ENCODE assay signal across 8 mouse cellular contexts in the genomic region with DNA sequence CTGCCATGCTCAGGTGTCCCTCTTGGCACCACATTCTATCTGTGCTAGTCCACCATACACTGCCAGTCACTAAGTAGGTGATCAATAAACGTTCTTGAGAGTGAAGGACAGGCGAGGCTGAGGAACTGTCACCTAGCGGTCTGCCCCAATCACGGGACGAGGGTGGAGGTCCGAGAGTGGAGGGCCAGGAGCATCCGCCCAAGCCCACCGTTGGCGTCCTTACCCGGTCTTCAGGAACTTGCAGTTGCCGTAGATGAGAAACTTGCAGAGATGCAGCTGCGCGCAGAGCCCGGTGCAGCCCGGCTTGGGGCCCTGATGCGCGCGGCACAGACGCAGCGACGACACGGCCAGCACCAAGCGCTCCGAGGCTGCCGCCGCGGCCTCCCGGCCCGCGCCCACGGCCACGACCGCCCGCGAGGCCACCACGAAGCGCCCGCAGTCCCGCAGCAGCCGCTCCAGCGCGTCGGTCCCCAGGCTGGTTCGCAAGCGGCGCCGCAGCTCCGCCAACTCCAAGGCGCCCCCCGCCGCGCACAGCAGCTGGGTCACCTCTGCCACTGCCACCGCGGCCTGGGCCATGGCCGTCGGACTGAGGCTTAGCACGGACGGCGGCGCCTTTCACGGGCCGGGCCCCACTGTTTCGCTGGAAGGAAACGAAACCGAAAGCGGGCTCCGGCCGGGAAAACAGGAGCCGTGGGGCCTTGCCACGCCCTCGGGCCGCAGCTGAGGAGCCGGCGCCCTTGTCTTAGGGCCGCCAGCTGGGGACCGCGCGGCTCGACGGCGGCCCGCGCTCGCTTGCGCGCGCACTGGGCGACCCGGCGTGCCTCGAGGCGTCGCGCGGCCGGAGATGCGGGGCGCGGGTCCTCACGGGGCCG. TPM values are rescaled to one million over a fixed set of nuclear protein-coding genes. Genes with fewer than 3 reads are reported as not detected.
A peak's percentile ranks its signal among the peaks of the same experiment; 100 is the strongest.
DNase-seq lines count a peak whose midpoint lies in the region; ATAC-seq lines count a peak whose summit lies in the region.

A gene (minus strand): TSS at position 766 of the 872 bp plus-strand sequence.

- peak within 1 kb of the TSS; percentile 68 for H3K9ac ChIP-seq in heart, embryonic 15.5 days
- H3K9ac ChIP-seq in liver, embryonic 16.5 days (ENCODE audit: low read depth, low read length): peak within 1 kb of the TSS; percentile 75
- peak within 1 kb of the TSS; percentile 63 for H3K9ac ChIP-seq in neural tube, embryonic 11.5 days (ENCODE audit: low read length)
- peak within 1 kb of the TSS; percentile 76 for H3K9ac ChIP-seq in stomach, embryonic 16.5 days (ENCODE audit: low read length)

- H3K4me2 ChIP-seq in heart, embryonic 15.5 days: peak within 1 kb of the TSS; percentile 74
- H3K4me2 ChIP-seq in liver, embryonic 16.5 days (ENCODE audit: low read depth, low read length): peak within 1 kb of the TSS; percentile 82
- peak within 1 kb of the TSS; percentile 56 for H3K4me2 ChIP-seq in neural tube, embryonic 11.5 days (ENCODE audit: low read depth)
- H3K4me2 ChIP-seq in stomach, embryonic 16.5 days (ENCODE audit: low read depth, low read length): peak within 1 kb of the TSS; percentile 71

- H3K27ac ChIP-seq in forebrain, embryonic 10.5 days: peak within 1 kb of the TSS; percentile 79
- H3K27ac ChIP-seq in heart, embryonic 15.5 days: peak within 1 kb of the TSS; percentile 54
- H3K27ac ChIP-seq in liver, embryonic 16.5 days (ENCODE audit: low read length): peak within 1 kb of the TSS; percentile 62
- no peak within 1 kb of the TSS for H3K27ac ChIP-seq in neural tube, embryonic 11.5 days (ENCODE audit: low read depth, low read length)
- peak within 1 kb of the TSS; percentile 60 for H3K27ac ChIP-seq in stomach, embryonic 16.5 days (ENCODE audit: low read length)

- peak; percentile 37 to 50 for DNase-seq in CD8-positive naive resting alpha-beta T cell, adult 2 months (ENCODE audit: low read depth in 2 of 2, low spot score in 2 of 2)
- DNase-seq in c-Kit-negative CD71-positive TER-119-positive erythroid progenitor cells, embryonic 14.5 days (ENCODE audit: low read depth, low spot score): peak; percentile 31
- DNase-seq in forebrain, embryonic 10.5 days (ENCODE audit: extremely low spot score, low spot score): peak; percentile 44
- peak; percentile 90 for DNase-seq in kidney, postnatal 14 days
- peak; percentile 75 for DNase-seq in neural tube, embryonic 11.5 days (ENCODE audit: low spot score)

- peaks cover 62% of the 10 kb centered on the region for H3K27me3 ChIP-seq in forebrain, embryonic 10.5 days (ENCODE audit: poor library complexity, severe bottlenecking)
- no peaks in the 10 kb centered on the region for H3K27me3 ChIP-seq in heart, embryonic 15.5 days
- H3K27me3 ChIP-seq in liver, embryonic 16.5 days (ENCODE audit: control insufficient read depth, insufficient read depth, low read depth, low read length): peaks cover 45% of the 10 kb centered on the region
- H3K27me3 ChIP-seq in neural tube, embryonic 11.5 days (ENCODE audit: control insufficient read depth, insufficient read depth, low read length): peaks cover 26% of the 10 kb centered on the region
- no peaks in the 10 kb centered on the region for H3K27me3 ChIP-seq in stomach, embryonic 16.5 days (ENCODE audit: control insufficient read depth, insufficient read depth, low read length)

- peak within 1 kb of the TSS; percentile 68 for H3K4me3 ChIP-seq in forebrain, embryonic 10.5 days
- peak within 1 kb of the TSS; percentile 64 for H3K4me3 ChIP-seq in heart, embryonic 15.5 days
- H3K4me3 ChIP-seq in liver, embryonic 16.5 days (ENCODE audit: low read depth, low read length): peak within 1 kb of the TSS; percentile 88
- peak within 1 kb of the TSS; percentile 66 for H3K4me3 ChIP-seq in neural tube, embryonic 11.5 days (ENCODE audit: low read depth, low read length)
- peak within 1 kb of the TSS; percentile 62 for H3K4me3 ChIP-seq in stomach, embryonic 16.5 days (replicated peaks; ENCODE audit: low read length)

- no peaks in the 10 kb centered on the region for H3K36me3 ChIP-seq in forebrain, embryonic 10.5 days (replicated peaks)
- peaks cover 3% of the 10 kb centered on the region; the same call in 1 of the 2 replicates for H3K36me3 ChIP-seq in heart, embryonic 15.5 days
- H3K36me3 ChIP-seq in liver, embryonic 16.5 days (ENCODE audit: control insufficient read depth, insufficient read depth): no peaks in the 10 kb centered on the region
- H3K36me3 ChIP-seq in neural tube, embryonic 11.5 days (ENCODE audit: control insufficient read depth, insufficient read depth, low read length): no peaks in the 10 kb centered on the region
- H3K36me3 ChIP-seq in stomach, embryonic 16.5 days (ENCODE audit: control insufficient read depth, insufficient read depth, low read length): no peaks in the 10 kb centered on the region

- H3K4me1 ChIP-seq in forebrain, embryonic 10.5 days: peaks cover 12% of the 10 kb centered on the region
- H3K4me1 ChIP-seq in heart, embryonic 15.5 days (replicated peaks): peaks cover 21% of the 10 kb centered on the region
- H3K4me1 ChIP-seq in liver, embryonic 16.5 days (ENCODE audit: control insufficient read depth, low read depth, low read length): peaks cover 2% of the 10 kb centered on the region
- no peaks in the 10 kb centered on the region for H3K4me1 ChIP-seq in neural tube, embryonic 11.5 days (ENCODE audit: control insufficient read depth, insufficient read depth, low read length)
- H3K4me1 ChIP-seq in stomach, embryonic 16.5 days (ENCODE audit: control insufficient read depth, insufficient read depth, low read length): peaks cover 5% of the 10 kb centered on the region

- peak; percentile 72 for ATAC-seq in heart, embryonic 15.5 days (replicated peaks; ENCODE audit: insufficient number of reproducible peaks, insufficient read depth, low FRiP score, low read depth)
- ATAC-seq in liver, embryonic 16.5 days (ENCODE audit: low read depth): peak; percentile 85
- peak; percentile 77 for ATAC-seq in neural tube, embryonic 11.5 days (ENCODE audit: insufficient read depth, low FRiP score, low TSS enrichment)
- ATAC-seq in stomach, embryonic 16.5 days (ENCODE audit: insufficient read depth, low FRiP score): peak; percentile 83

- peaks cover 9% of the 10 kb centered on the region for H3K9me3 ChIP-seq in forebrain, embryonic 10.5 days
- no peaks in the 10 kb centered on the region for H3K9me3 ChIP-seq in heart, embryonic 15.5 days (replicated peaks)
- peaks cover 3% of the 10 kb centered on the region for H3K9me3 ChIP-seq in liver, embryonic 16.5 days (replicated peaks; ENCODE audit: control insufficient read depth, low read length)
- H3K9me3 ChIP-seq in neural tube, embryonic 11.5 days (ENCODE audit: control insufficient read depth, low read length): no peaks in the 10 kb centered on the region
- no peaks in the 10 kb centered on the region for H3K9me3 ChIP-seq in stomach, embryonic 16.5 days (replicated peaks; ENCODE audit: control insufficient read depth, low read length)

- WGBS in forebrain, embryonic 10.5 days: 4% methylated on average over 101 of the region's 101 CpGs
- WGBS in heart, embryonic 15.5 days: under 1% methylated on average over 99 of the region's 101 CpGs
- under 1% methylated on average over 84 of the region's 101 CpGs for WGBS in liver, embryonic 16.5 days (ENCODE audit: insufficient replicate concordance)
- 4% methylated on average over 80 of the region's 101 CpGs for WGBS in neural tube, embryonic 11.5 days
- WGBS in stomach, embryonic 16.5 days: 1% methylated on average over 98 of the region's 101 CpGs

RNA-seq across cellular contexts. Expression of the gene that starts here (rescaled TPM):
- polyA plus RNA-seq in forebrain, embryonic 10.5 days (2016; fragmentation: Nextera tagmentation; extraction: Ambion mirVana): 0.50 and 0.62 TPM in 2 replicates
- polyA plus RNA-seq in heart, embryonic 15.5 days (2015; fragmentation: Nextera tagmentation; extraction: Ambion mirVana): 10.2 and 12.4 TPM in 2 replicates
- 4.2 and 5.5 TPM in 2 replicates for polyA plus RNA-seq in liver, embryonic 16.5 days (2015; fragmentation: Nextera tagmentation; extraction: Ambion mirVana)
- polyA plus RNA-seq in neural tube, embryonic 11.5 days (2014; fragmentation: Nextera tagmentation; extraction: Ambion mirVana): 3.4 and 3.7 TPM in 2 replicates
- polyA plus RNA-seq in stomach, embryonic 16.5 days (2015; fragmentation: Nextera tagmentation; extraction: Ambion mirVana): 7.9 and 9.7 TPM in 2 replicates

Comparison
In these comparisons a context has a peak if more than half of its experiments do, and no peak if none do; other contexts are left out.
1. Peak in DNase-seq, H3K4me3 ChIP-seq and H3K27ac ChIP-seq in forebrain, embryonic 10.5 days; RNA of the gene not detected or under 1 TPM.
2. DNase-seq: peak in every context shown above with its lines; median percentile 90 in kidney, postnatal 14 days; 75 in neural tube, embryonic 11.5 days; 44 in forebrain, embryonic 10.5 days; 44 in CD8-positive naive resting alpha-beta T cell, adult 2 months; 31 in c-Kit-negative CD71-positive TER-119-positive erythroid progenitor cells, embryonic 14.5 days.